Mouse (Mus musculus) c-Kit-negative CD71-positive TER-119-positive erythroid progenitor cells, embryonic 14.5 days (primary cell): Measurements from ENCODE around the gene Slx.
"Not testable (repeated sequence)": the region's sequence is repeated elsewhere in the genome, so short reads cannot be mapped to it uniquely, and the experiment has no call there.

Source experiments
- DNase-seq: peaks from one replicate; pipeline ENCODE4 v3.0.0-alpha.2; 2013; ENCODE audit warnings: low read depth, low spot score

Slx gene

GRCm38 (mm10) chrX:26545465-26545864 lies at the start of gene Slx:
Gene Slx, minus strand, starts transcription at chrX:26545565.
- DNase-seq = not testable (repeated sequence)
